Mouse (Mus musculus) heart, postnatal 0 days (tissue): Measurements from ENCODE around the gene Rnf183. TPM values are rescaled to one million over a fixed set of nuclear protein-coding genes. Genes with fewer than 3 reads are reported as not detected.

ENCODE experiments used
- ATAC-seq: fragments of 200-750 bp; cut with Nextera tagmentation; 2 replicates; pipeline ENCODE4 v1.8.0; 2017; ENCODE audit warnings: low read depth, moderate number of reproducible peaks, moderate library complexity; ENCODE audit not compliant: insufficient read depth
- DNase-seq: peaks from one replicate; pipeline ENCODE4 v3.0.0-alpha.2; 2016; ENCODE audit warnings: low spot score
- H3K27ac ChIP-seq: fragments of 300-500 bp; sonication (generic); 2 replicates; pipeline ENCODE4 v1.5.1; 2014; ENCODE audit warnings: low read depth, mild to moderate bottlenecking
- H3K27me3 ChIP-seq: fragments of 300-500 bp; sonication (generic); 2 replicates; pipeline ENCODE4 v1.6.1; 2014; ENCODE audit warnings: low read length, mixed read lengths; ENCODE audit not compliant: control insufficient read depth, insufficient read depth
- H3K36me3 ChIP-seq: fragments of 300-500 bp; sonication (generic); replicated peaks from 2 replicates; pipeline ENCODE4 v1.6.1; 2014; ENCODE audit warnings: low read length, mixed read lengths; ENCODE audit not compliant: control insufficient read depth, insufficient read depth
- H3K4me1 ChIP-seq: fragments of 300-500 bp; sonication (generic); 2 replicates; pipeline ENCODE4 v1.6.1; 2014; ENCODE audit warnings: antibody characterized with exemption; ENCODE audit not compliant: control insufficient read depth, insufficient read depth
- H3K4me2 ChIP-seq: fragments of 300-500 bp; sonication (generic); 2 replicates; pipeline ENCODE4 v1.6.1; 2014; ENCODE audit warnings: low read depth, mild to moderate bottlenecking, low read length, moderate library complexity
- H3K4me3 ChIP-seq: fragments of 300-500 bp; sonication (generic); 2 replicates; pipeline ENCODE4 v1.5.1; 2014; ENCODE audit warnings: low read depth, low read length
- H3K9ac ChIP-seq: fragments of 300-500 bp; sonication (generic); replicated peaks from 2 replicates; pipeline ENCODE4 v1.6.1; 2014; ENCODE audit warnings: low read depth, low read length, mixed read lengths
- H3K9me3 ChIP-seq: fragments of 300-500 bp; sonication (generic); replicated peaks from 2 replicates; pipeline ENCODE4 v1.6.1; 2016; ENCODE audit warnings: low read length; ENCODE audit not compliant: control insufficient read depth
- CTCF ChIP-seq: IDR thresholded peaks from 2 replicates; pipeline ENCODE4 v1.5.1; 2016; ENCODE audit warnings: antibody characterized with exemption, control low read depth, low read depth
- EP300 ChIP-seq: IDR thresholded peaks from 2 replicates; pipeline ENCODE4 v1.6.1; 2016; ENCODE audit warnings: antibody characterized with exemption, low read depth
- WGBS: fragments of 180-500 bp; shearing (Covaris S2); extraction: QIAGEN DNeasy Blood & Tissue Kit; methylation state at CpG from one replicate; pipeline ENCODE4 v1.1.7; 2014; 5-methylcytosine and 5-hydroxymethylcytosine counted together
- polyA plus RNA-seq: library from polyadenylated mRNA; unstranded; fragments of >200 nt; fragmentation: Nextera tagmentation; extraction: Ambion mirVana; gene quantifications from 2 replicates; pipeline ENCODE4 v1.2.1, GENCODE M21; 2015
- total RNA-seq: library from RNA; depleted of rRNA; stranded (reverse); fragments of >200 nt; gene quantifications from 2 replicates; pipeline ENCODE4 v1.2.3, GENCODE M21; 2014; ENCODE audit warnings: low replicate concordance; rRNA removed

Rnf183 gene
- total and polyA plus RNA-seq, 2 experiments from 2014 or later: not detected

DNA sequence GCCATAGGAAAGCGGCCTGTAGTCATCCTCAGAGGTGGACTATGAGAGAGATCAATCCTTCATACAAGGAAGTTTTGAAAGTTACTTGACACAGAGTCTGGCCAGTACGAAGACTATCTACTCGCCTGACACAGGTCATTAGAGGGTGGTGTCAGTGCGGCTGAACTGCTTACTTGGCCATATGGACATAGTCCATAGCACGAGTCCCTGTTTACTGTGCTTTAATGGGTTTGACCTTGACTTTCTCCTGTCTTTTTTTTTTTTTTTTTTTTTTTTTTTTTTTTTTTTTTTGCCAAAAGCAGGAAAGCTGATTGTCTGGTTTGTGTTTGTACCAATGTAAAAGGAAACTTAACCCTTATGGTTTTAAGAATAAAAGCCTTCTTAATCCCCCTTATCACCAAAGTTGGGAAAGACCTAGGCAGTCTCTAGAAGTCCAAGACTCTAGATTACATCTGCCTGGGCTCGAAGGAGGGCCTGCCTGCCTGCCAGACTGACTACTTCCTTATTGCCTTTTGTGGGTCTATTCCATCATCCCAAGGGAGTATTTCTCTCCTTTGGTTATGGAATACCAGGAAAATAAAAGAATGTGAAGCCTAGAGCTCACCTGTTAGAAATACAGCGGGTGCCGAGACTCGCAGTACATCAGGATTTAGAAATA is 55.2 kb downstream of the Rnf183 start:
- Histone ChIP-seq H3K9me3 (no peaks in the 10 kb centered on the region), H3K27me3 (no peaks in the 10 kb centered on the region), H3K4me2 (no peak overlapping the region), H3K4me1 (0 out of 2 replicates have a peak, but pooled peaks cover 2% of the 10 kb centered on the region), H3K27ac (no peak overlapping the region), H3K4me3 (no peak overlapping the region), H3K36me3 (peaks cover 3% of the 10 kb centered on the region; the same call in 1 of the 2 replicates), H3K9ac (no peak overlapping the region)
- no peak for TF ChIP-seq CTCF
- TF ChIP-seq EP300: no peak
- DNase-seq (no peak), ATAC-seq (no peak)
- 77% methylated on average over 9 of the region's 9 CpGs for WGBS

Other genes with a start within 250 kb of the Rnf183 start
- 4.5 and 9.5 TPM in 2 replicates for gene Zfp37, start 204.2 kb downstream of the Rnf183 start, total RNA-seq
- 2.8 TPM in 2 replicates for gene Zfp37, start 204.2 kb downstream of the Rnf183 start, polyA plus RNA-seq
- gene Slc31a2, start 172.7 kb downstream of the Rnf183 start, total RNA-seq: 31.4 and 33.2 TPM in 2 replicates
- 15.6 and 16.7 TPM in 2 replicates for gene Slc31a2, start 172.7 kb downstream of the Rnf183 start, polyA plus RNA-seq
- 18.7 and 34.3 TPM in 2 replicates for gene Fkbp15, start 74.7 kb downstream of the Rnf183 start, total RNA-seq
- gene Fkbp15, start 74.7 kb downstream of the Rnf183 start, polyA plus RNA-seq: 11.1 and 11.8 TPM in 2 replicates
- gene Slc31a1, start 74.5 kb downstream of the Rnf183 start, total RNA-seq: 15.9 and 17.8 TPM in 2 replicates
- gene Slc31a1, start 74.5 kb downstream of the Rnf183 start, polyA plus RNA-seq: 35.0 and 35.1 TPM in 2 replicates
- gene Cdc26, start 26.6 kb downstream of the Rnf183 start, total RNA-seq: 30.5 and 34.3 TPM in 2 replicates
- 72.8 and 76.9 TPM in 2 replicates for gene Cdc26, start 26.6 kb downstream of the Rnf183 start, polyA plus RNA-seq
- gene Prpf4, start 26.5 kb downstream of the Rnf183 start, total RNA-seq: 11.5 and 16.7 TPM in 2 replicates
- 7.4 and 8.1 TPM in 2 replicates for gene Prpf4, start 26.5 kb downstream of the Rnf183 start, polyA plus RNA-seq
- 4.2 and 6.7 TPM in 2 replicates for gene Wdr31, start 35.6 kb upstream of the Rnf183 start, total RNA-seq
- gene Wdr31, start 35.6 kb upstream of the Rnf183 start, polyA plus RNA-seq: 1.6 and 2.3 TPM in 2 replicates
- 0.27 TPM in 1 of 2 replicates, not detected in the other for gene Bspry, start 44.8 kb upstream of the Rnf183 start, total RNA-seq
- gene Bspry, start 44.8 kb upstream of the Rnf183 start, polyA plus RNA-seq: 0.15 and 0.19 TPM in 2 replicates
- gene Hdhd3, start 68.2 kb upstream of the Rnf183 start, total RNA-seq: 2.0 and 17.8 TPM in 2 replicates
- 9.2 and 9.7 TPM in 2 replicates for gene Hdhd3, start 68.2 kb upstream of the Rnf183 start, polyA plus RNA-seq
- 61.1 and 82.4 TPM in 2 replicates for gene Alad, start 84.7 kb upstream of the Rnf183 start, total RNA-seq
- gene Alad, start 84.7 kb upstream of the Rnf183 start, polyA plus RNA-seq: 62.1 and 65.7 TPM in 2 replicates
- gene Pole3, start 89.8 kb upstream of the Rnf183 start, total RNA-seq: 14.0 and 21.9 TPM in 2 replicates
- 29.1 and 31.4 TPM in 2 replicates for gene Pole3, start 89.8 kb upstream of the Rnf183 start, polyA plus RNA-seq
- not detected in 2 replicates for gene 4933430I17Rik, start 90.1 kb upstream of the Rnf183 start, total RNA-seq
- 0.16 and 0.25 TPM in 2 replicates for gene 4933430I17Rik, start 90.1 kb upstream of the Rnf183 start, polyA plus RNA-seq
- gene Rgs3, start 124.6 kb upstream of the Rnf183 start, total RNA-seq: 66.0 and 114 TPM in 2 replicates
- 52.1 and 52.5 TPM in 2 replicates for gene Rgs3, start 124.6 kb upstream of the Rnf183 start, polyA plus RNA-seq